Mouse (Mus musculus) bone marrow macrophage, adult 2 months (primary cell): ENCODE measurements at regions not wholly inside any gene's neighbourhood (a gene's known extent, or its start where the extent isn't known, plus 50 kb on each side); places are given as distances from the start of the nearest gene placed in this dataset.

Experiments used
- H3K27ac ChIP-seq: 2 replicates; pipeline ENCODE4 v1.5.1; 2012; ENCODE audit warnings: low read depth, low read length; ENCODE audit not compliant: insufficient read depth
- H3K4me1 ChIP-seq: 2 replicates; pipeline ENCODE4 v1.6.1; 2012; ENCODE audit warnings: low read length; ENCODE audit not compliant: control insufficient read depth, insufficient read depth
- H3K4me3 ChIP-seq: 2 replicates; pipeline ENCODE4 v1.5.1; 2012; ENCODE audit warnings: mild to moderate bottlenecking, low read length, moderate library complexity; ENCODE audit not compliant: insufficient read depth
- CTCF ChIP-seq: IDR thresholded peaks from 2 replicates; pipeline ENCODE4 v1.5.1; 2012; ENCODE audit warnings: low read depth, mild to moderate bottlenecking, low read length, moderate library complexity
- POLR2A ChIP-seq: IDR thresholded peaks from 2 replicates; pipeline ENCODE4 v1.6.1; 2012; ENCODE audit warnings: mild to moderate bottlenecking, low read depth, low read length, borderline replicate concordance

GRCm38 (mm10) chr14:72227441-72227840 lies 264.2 kb downstream of the Gm9195 start:
- Histone ChIP-seq H3K4me1 (no peaks in the 10 kb centered on the region), H3K4me3 (no peak overlapping the region), H3K27ac (no peak overlapping the region)
- TF ChIP-seq CTCF (no peak), POLR2A (no peak)

GRCm38 (mm10) chr14:72226946-72227345 lies 264.7 kb downstream of the Gm9195 start:
- Histone ChIP-seq H3K4me3 (no peak overlapping the region), H3K27ac (no peak overlapping the region), H3K4me1 (no peaks in the 10 kb centered on the region)
- TF ChIP-seq CTCF = no peak

- Histone ChIP-seq H3K4me3 (no peak overlapping the region), H3K27ac (no peak overlapping the region), H3K4me1 (no peaks in the 10 kb centered on the region)
- TF ChIP-seq POLR2A (no peak), CTCF (no peak)
Measured at GRCm38 (mm10) chr14:72222836-72223235, 268.8 kb downstream of the Gm9195 start.

GRCm38 (mm10) chr14:72219523-72219922 lies 272.1 kb downstream of the Gm9195 start:
- Histone ChIP-seq H3K4me3 (no peak overlapping the region), H3K27ac (no peak overlapping the region), H3K4me1 (no peaks in the 10 kb centered on the region)
- TF ChIP-seq CTCF (no peak), POLR2A (no peak)

GRCm38 (mm10) chr14:72200307-72200706 lies 291.3 kb downstream of the Gm9195 start:
- no peak overlapping the region for H3K4me3 ChIP-seq
- no peaks in the 10 kb centered on the region for H3K4me1 ChIP-seq
- TF ChIP-seq CTCF (no peak), POLR2A (no peak)
- H3K27ac ChIP-seq = no peak overlapping the region

GRCm38 (mm10) chr14:72199900-72200299 lies 291.7 kb downstream of the Gm9195 start:
- H3K4me1 ChIP-seq = no peaks in the 10 kb centered on the region
- H3K4me3 ChIP-seq = no peak overlapping the region
- TF ChIP-seq POLR2A (no peak), CTCF (no peak)
- no peak overlapping the region for H3K27ac ChIP-seq

- no peaks in the 10 kb centered on the region for H3K4me1 ChIP-seq
- TF ChIP-seq CTCF (no peak), POLR2A (no peak)
- no peak overlapping the region for H3K4me3 ChIP-seq
- no peak overlapping the region for H3K27ac ChIP-seq
Measured at GRCm38 (mm10) chr14:72197972-72198371, 293.7 kb downstream of the Gm9195 start.

GRCm38 (mm10) chr14:72187329-72187984 lies 304.2 kb downstream of the Gm9195 start:
- TF ChIP-seq POLR2A = no peak
- no peak for TF ChIP-seq CTCF

GRCm38 (mm10) chr14:72175751-72176150 lies 315.9 kb downstream of the Gm9195 start:
- H3K27ac ChIP-seq = no peak overlapping the region
- TF ChIP-seq CTCF = no peak
- TF ChIP-seq POLR2A = no peak
- H3K4me3 ChIP-seq = no peak overlapping the region
- H3K4me1 ChIP-seq = no peaks in the 10 kb centered on the region

More at GRCm38 (mm10) chr14:72187329-72187984, 304.2 kb downstream of the Gm9195 start:
- H3K4me1 ChIP-seq = no peaks in the 10 kb centered on the region
- H3K4me3 ChIP-seq = no peak overlapping the region
- H3K27ac ChIP-seq = no peak overlapping the region

- H3K4me3 ChIP-seq = no peak overlapping the region
- no peak overlapping the region for H3K27ac ChIP-seq
- TF ChIP-seq POLR2A = no peak
- TF ChIP-seq CTCF = no peak
- H3K4me1 ChIP-seq = no peaks in the 10 kb centered on the region
Measured at GRCm38 (mm10) chr14:72172549-72173405, 318.9 kb downstream of the Gm9195 start.
